Mouse (Mus musculus): ENCODE results near the gene Fetub.

- TF ChIP-seq CTCF (IDR thresholded peaks at IDR 0.05; ENCODE audit: control insufficient read depth, insufficient read depth, low read length) (no peak), POLR2A (IDR thresholded peaks at IDR 0.05; ENCODE audit: borderline replicate concordance, control insufficient read depth, low read depth, low read length) (no peak)
Observed at GRCm38 (mm10) chr16:22950840-22951395, 32.8 kb downstream of the Fetub start, which contains the start of gene Hrg.
